Mouse (Mus musculus): ENCODE results near the gene Efcab5.

DNA sequence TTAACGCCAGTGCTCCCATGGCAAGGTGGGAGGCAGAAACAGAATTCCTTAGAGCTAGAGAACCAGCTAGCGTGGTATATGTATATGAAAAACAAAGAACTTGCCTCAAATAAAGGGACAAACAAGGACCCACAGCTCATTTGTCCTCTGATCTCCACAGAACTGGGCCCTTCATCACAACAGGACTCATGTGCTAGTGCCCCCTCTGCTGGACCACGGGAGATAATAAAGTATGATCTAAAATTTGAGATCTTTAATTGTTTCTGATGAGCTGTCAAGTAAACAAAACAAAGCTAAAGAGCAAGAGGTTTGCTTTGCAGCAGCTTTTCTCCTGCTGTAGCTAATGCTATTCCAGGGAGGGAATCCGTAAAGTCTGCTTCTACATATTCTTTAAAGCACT lies 118.0 kb downstream of the Efcab5 start:
- no peak for TF ChIP-seq CTCF (IDR thresholded peaks at IDR 0.05; ENCODE audit: low read depth, low read length)
- TF ChIP-seq POLR2AphosphoS5 (IDR thresholded peaks at IDR 0.05; ENCODE audit: insufficient replicate concordance, low read depth, low read length): no peak
- no peak for TF ChIP-seq GATA1 (IDR thresholded peaks at IDR 0.05; ENCODE audit: borderline replicate concordance, low read length)
- TF ChIP-seq TAL1 (conservative IDR thresholded peaks at IDR 0.05; ENCODE audit: low read depth, low read length): no peak
- no peak for TF ChIP-seq GATA2 (IDR thresholded peaks at IDR 0.05; ENCODE audit: borderline replicate concordance, low read depth, low read length)
